Mouse (Mus musculus) liver, embryonic 11.5 days (tissue): Measurements from ENCODE around the gene Ly6g6e. TPM values are rescaled to one million over a fixed set of nuclear protein-coding genes. Genes with fewer than 3 reads are reported as not detected.

Experiments used
- ATAC-seq: fragments of 200-750 bp; cut with Nextera tagmentation; replicated peaks from 2 replicates; pipeline ENCODE4 v1.8.0; 2017; ENCODE audit warnings: moderate number of reproducible peaks, mild to moderate bottlenecking, moderate TSS enrichment, moderate library complexity; ENCODE audit not compliant: low FRiP score
- DNase-seq: peaks from one replicate; pipeline ENCODE4 v3.0.0-alpha.2; 2017; ENCODE audit warnings: low spot score
- H3K27ac ChIP-seq: fragments of 300-500 bp; sonication (generic); 2 replicates; pipeline ENCODE4 v1.5.1; 2014; ENCODE audit warnings: mild to moderate bottlenecking, low read depth, low read length, control low read depth
- H3K27me3 ChIP-seq: fragments of 300-500 bp; sonication (generic); replicated peaks from 2 replicates; pipeline ENCODE4 v1.6.1; 2014; ENCODE audit warnings: low read length, mixed read lengths; ENCODE audit not compliant: control insufficient read depth, insufficient read depth
- H3K36me3 ChIP-seq: fragments of 300-500 bp; sonication (generic); 2 replicates; pipeline ENCODE4 v1.6.1; 2014; ENCODE audit warnings: mild to moderate bottlenecking, low read length, moderate library complexity, mixed read lengths; ENCODE audit not compliant: control insufficient read depth, insufficient read depth
- H3K4me1 ChIP-seq: fragments of 300-500 bp; sonication (generic); replicated peaks from 2 replicates; pipeline ENCODE4 v1.6.1; 2014; ENCODE audit warnings: low read length, mixed read lengths; ENCODE audit not compliant: control insufficient read depth, insufficient read depth
- H3K4me2 ChIP-seq: fragments of 300-500 bp; sonication (generic); 2 replicates; pipeline ENCODE4 v1.6.1; 2014; ENCODE audit warnings: mild to moderate bottlenecking, control low read depth, moderate library complexity
- H3K4me3 ChIP-seq: fragments of 300-500 bp; sonication (generic); 2 replicates; pipeline ENCODE4 v1.5.1; 2014; ENCODE audit warnings: low read depth, low read length, control low read depth
- H3K9ac ChIP-seq: fragments of 300-500 bp; sonication (generic); 2 replicates; pipeline ENCODE4 v1.6.1; 2014; ENCODE audit warnings: low read depth, low read length, control low read depth
- H3K9me3 ChIP-seq: fragments of 300-500 bp; sonication (generic); 2 replicates; pipeline ENCODE4 v1.6.1; 2016; ENCODE audit warnings: low read length, inconsistent platforms, mixed read lengths; ENCODE audit not compliant: control insufficient read depth
- WGBS: fragments of 180-500 bp; shearing (Covaris S2); extraction: QIAGEN DNeasy Blood & Tissue Kit; methylation state at CpG from one replicate; pipeline ENCODE4 v1.1.7; 2014; 5-methylcytosine and 5-hydroxymethylcytosine counted together
- polyA plus RNA-seq: library from polyadenylated mRNA; unstranded; fragments of >200 nt; fragmentation: Nextera tagmentation; extraction: Ambion mirVana; gene quantifications from 2 replicates; pipeline ENCODE4 v1.2.1, GENCODE M21; 2014

Ly6g6e gene
- polyA plus RNA-seq, 1 experiment from 2014 or later: not detected

- Histone ChIP-seq H3K27me3 (no peaks in the 10 kb centered on the region), H3K9me3 (no peaks in the 10 kb centered on the region), H3K4me3 (peak overlapping the region; percentile 36), H3K9ac (peak overlapping the region; percentile 86), H3K4me1 (peaks cover 68% of the 10 kb centered on the region), H3K4me2 (peak overlapping the region; percentile 99), H3K27ac (peak overlapping the region; percentile 87), H3K36me3 (peaks cover 9% of the 10 kb centered on the region)
- WGBS: 12% methylated on average over 11 of the region's 11 CpGs
- ATAC-seq (no peak), DNase-seq (peak; percentile 71)
Observed at GRCm38 (mm10) chr17:35048149-35048931, 28.4 kb upstream of the Ly6g6e start.

- H3K4me3 ChIP-seq: peak overlapping the region; percentile 81; the same call in 1 of the 2 replicates
- H3K36me3 ChIP-seq: peaks cover 14% of the 10 kb centered on the region
- H3K4me1 ChIP-seq: peaks cover 61% of the 10 kb centered on the region
- no peaks in the 10 kb centered on the region for H3K9me3 ChIP-seq
- H3K27ac ChIP-seq: peak overlapping the region; percentile 87
- WGBS: 44% methylated on average over 5 of the region's 5 CpGs
- DNase-seq (no peak), ATAC-seq (no peak)
- H3K9ac ChIP-seq: peak overlapping the region; percentile 86
- no peaks in the 10 kb centered on the region for H3K27me3 ChIP-seq
- peak overlapping the region; percentile 99 for H3K4me2 ChIP-seq
Observed at GRCm38 (mm10) chr17:35048932-35049440, 27.7 kb upstream of the Ly6g6e start.

GRCm38 (mm10) chr17:35049561-35050016 is 27.1 kb upstream of the Ly6g6e start, which contains the start of gene Clic1:
TSS of gene Clic1 (plus strand) at chr17:35049966.
- Histone ChIP-seq H3K27ac (peak within 1 kb of the TSS; percentile 87), H3K27me3 (no peaks in the 10 kb centered on the region), H3K9me3 (no peaks in the 10 kb centered on the region), H3K4me1 (peaks cover 55% of the 10 kb centered on the region), H3K36me3 (peaks cover 19% of the 10 kb centered on the region), H3K4me2 (peak within 1 kb of the TSS; percentile 99), H3K9ac (peak within 1 kb of the TSS; percentile 86), H3K4me3 (peak within 1 kb of the TSS; percentile 81)
- ATAC-seq (peak; percentile 1; the same call in 1 of the 2 replicates), DNase-seq (peak; percentile 81)
- WGBS: 3% methylated on average over 11 of the region's 11 CpGs

GRCm38 (mm10) chr17:35050126-35050750 is 26.5 kb upstream of the Ly6g6e start:
- H3K4me3 ChIP-seq: peak overlapping the region; percentile 81
- H3K27ac ChIP-seq: peak overlapping the region; percentile 87
- WGBS: under 1% methylated on average over 27 of the region's 27 CpGs
- peak overlapping the region; percentile 99 for H3K4me2 ChIP-seq
- peak; percentile 14 for ATAC-seq
- no peaks in the 10 kb centered on the region for H3K9me3 ChIP-seq
- peak; percentile 82 for DNase-seq
- H3K27me3 ChIP-seq: no peaks in the 10 kb centered on the region
- peaks cover 22% of the 10 kb centered on the region for H3K36me3 ChIP-seq
- peaks cover 49% of the 10 kb centered on the region for H3K4me1 ChIP-seq
- peak overlapping the region; percentile 86 for H3K9ac ChIP-seq

GRCm38 (mm10) chr17:35051156-35052086 is 25.3 kb upstream of the Ly6g6e start:
- H3K4me1 ChIP-seq: peaks cover 46% of the 10 kb centered on the region
- 3% methylated on average over 21 of the region's 21 CpGs for WGBS

GRCm38 (mm10) chr17:35052271-35052798 is 24.4 kb upstream of the Ly6g6e start:
- WGBS: 77% methylated on average over 12 of the region's 12 CpGs
- Histone ChIP-seq H3K36me3 (peaks cover 37% of the 10 kb centered on the region), H3K9me3 (no peaks in the 10 kb centered on the region), H3K27me3 (no peaks in the 10 kb centered on the region), H3K9ac (peak overlapping the region; percentile 86), H3K27ac (peak overlapping the region; percentile 87; the same call in 1 of the 2 replicates), H3K4me2 (peak overlapping the region; percentile 99), H3K4me1 (peaks cover 46% of the 10 kb centered on the region), H3K4me3 (peak overlapping the region; percentile 81)
- ATAC-seq (no peak), DNase-seq (no peak)

More at GRCm38 (mm10) chr17:35051156-35052086, 25.3 kb upstream of the Ly6g6e start:
- peak overlapping the region; percentile 87 for H3K27ac ChIP-seq
- peak overlapping the region; percentile 86 for H3K9ac ChIP-seq
- H3K27me3 ChIP-seq: no peaks in the 10 kb centered on the region
- ATAC-seq (peak; percentile 62), DNase-seq (peak; percentile 77)
- H3K9me3 ChIP-seq: no peaks in the 10 kb centered on the region
- H3K4me3 ChIP-seq: peak overlapping the region; percentile 81
- H3K36me3 ChIP-seq: peaks cover 32% of the 10 kb centered on the region
- H3K4me2 ChIP-seq: peak overlapping the region; percentile 99

GRCm38 (mm10) chr17:35055691-35056495 is 20.8 kb upstream of the Ly6g6e start:
- H3K4me2 ChIP-seq: no peak overlapping the region; the same call in 1 of the 2 replicates
- no peaks in the 10 kb centered on the region for H3K9me3 ChIP-seq
- peaks cover 42% of the 10 kb centered on the region for H3K36me3 ChIP-seq
- H3K4me1 ChIP-seq: peaks cover 47% of the 10 kb centered on the region
- H3K4me3 ChIP-seq: no peak overlapping the region
- no peak overlapping the region for H3K9ac ChIP-seq
- no peaks in the 10 kb centered on the region for H3K27me3 ChIP-seq
- peak overlapping the region; percentile 32; the same call in 1 of the 2 replicates for H3K27ac ChIP-seq
- no peak for DNase-seq
- no peak for ATAC-seq
- WGBS: 86% methylated on average over 7 of the region's 7 CpGs
